Mouse (Mus musculus) 3134 (cell line): Measurements from ENCODE around the gene Bahcc1.

Source experiments
- DNase-seq: peaks from one replicate; pipeline ENCODE4 v3.0.0-alpha.2; 2011; ENCODE audit warnings: low spot score; ENCODE audit not compliant: insufficient read length; ENCODE audit errors: extremely low read depth

Bahcc1 gene

GRCm38 (mm10) chr11:120310813-120311312, 78.1 kb downstream of the Bahcc1 start:
- DNase-seq = peak; percentile 82

GRCm38 (mm10) chr11:120311561-120311960, 78.8 kb downstream of the Bahcc1 start:
- DNase-seq = no peak

- DNase-seq = no peak
Observed at GRCm38 (mm10) chr11:120312069-120312468, 79.3 kb downstream of the Bahcc1 start.

- DNase-seq = no peak
Observed at GRCm38 (mm10) chr11:120313906-120314685, 81.3 kb downstream of the Bahcc1 start.

- DNase-seq = no peak
Observed at GRCm38 (mm10) chr11:120314721-120315415, 82.1 kb downstream of the Bahcc1 start.

- DNase-seq = no peak
Observed at GRCm38 (mm10) chr11:120315416-120315761, 82.6 kb downstream of the Bahcc1 start.

GRCm38 (mm10) chr11:120315832-120316689, 83.3 kb downstream of the Bahcc1 start:
- DNase-seq = peak; percentile 88

GRCm38 (mm10) chr11:120316690-120317254, 84.0 kb downstream of the Bahcc1 start:
- no peak for DNase-seq

- no peak for DNase-seq
Observed at GRCm38 (mm10) chr11:120317456-120317855, 84.7 kb downstream of the Bahcc1 start.

GRCm38 (mm10) chr11:120319310-120319709, 86.6 kb downstream of the Bahcc1 start:
- no peak for DNase-seq

GRCm38 (mm10) chr11:120320156-120320555, 87.4 kb downstream of the Bahcc1 start:
- DNase-seq = no peak

- no peak for DNase-seq
Observed at GRCm38 (mm10) chr11:120335431-120336021, 102.8 kb downstream of the Bahcc1 start.

GRCm38 (mm10) chr11:120337447-120337846, 104.7 kb downstream of the Bahcc1 start:
- DNase-seq = no peak

- DNase-seq = no peak
Observed at GRCm38 (mm10) chr11:120338786-120339185, 106.0 kb downstream of the Bahcc1 start.

- DNase-seq = no peak
Observed at GRCm38 (mm10) chr11:120339978-120340513, 107.3 kb downstream of the Bahcc1 start.

GRCm38 (mm10) chr11:120341661-120342060, 108.9 kb downstream of the Bahcc1 start:
- DNase-seq = no peak
